ENCODE assay signal across 1 mouse cellular context in the genomic region with DNA sequence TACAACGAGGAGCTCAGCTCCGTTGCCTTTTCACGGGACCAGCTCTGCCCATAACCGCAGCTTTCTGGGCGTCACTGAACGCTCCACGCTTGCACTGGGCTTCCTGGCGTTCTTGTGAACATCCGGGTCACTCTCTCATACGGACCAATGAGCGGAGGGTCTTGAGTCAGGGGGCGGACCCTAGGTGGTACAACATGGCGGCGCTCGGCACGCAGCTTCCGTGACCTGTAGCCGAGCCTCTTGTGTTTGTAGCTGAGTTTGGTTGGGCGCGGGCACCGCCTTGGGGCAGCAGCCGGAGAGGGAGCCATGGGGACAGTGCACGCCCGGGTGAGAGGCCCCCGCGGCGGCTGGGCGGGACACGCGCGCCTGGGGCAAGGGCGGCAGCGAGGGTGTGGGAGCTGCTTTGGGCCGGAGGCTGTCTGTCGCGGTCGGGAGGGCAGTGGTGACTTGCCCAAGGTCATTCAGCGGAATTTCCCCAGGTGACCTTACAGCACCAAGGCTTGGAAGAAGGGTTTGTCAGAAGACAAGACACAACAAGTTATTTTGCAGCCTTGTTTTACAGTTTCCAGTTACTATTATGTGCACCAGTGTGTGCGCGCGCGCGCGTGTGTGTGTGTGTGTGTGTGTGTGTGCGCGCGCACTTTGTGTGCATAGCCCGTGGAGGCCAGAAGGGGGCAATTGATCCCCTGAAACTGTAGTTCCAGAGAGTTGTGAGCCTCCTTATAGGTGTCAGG.
TF ChIP-seq lines count a peak whose summit lies in the region.

TSS of gene Samm50 (plus strand) at position 184 of the 734 bp plus-strand sequence.

TF ChIP-seq in myocyte, 11 proteins besides CTCF, POLR2A, EP300 and RAD21 (continued from another document):
- TF ChIP-seq MYOG (IDR thresholded peaks at IDR 0.05; ENCODE audit: control insufficient read depth in 1 of 3, insufficient read depth in 1 of 3, insufficient read length in 2 of 3, low read depth in 2 of 3), result peak in 1 of 3 experiments; percentile 21
- no peak for TF ChIP-seq CEBPB (IDR thresholded peaks at IDR 0.05; ENCODE audit: insufficient read depth, poor library complexity, severe bottlenecking)
